Mouse (Mus musculus) frontal cortex, postnatal 10 days (tissue): Measurements from ENCODE around the gene Tmem82.

Experiments used
- DNase-seq, 2 experiments: peaks; one replicate each; pipeline ENCODE4 v3.0.0; 2022; ENCODE audit warnings: low spot score in 2 of 2, mixed read lengths in 1 of 2

The Tmem82 gene

DNA sequence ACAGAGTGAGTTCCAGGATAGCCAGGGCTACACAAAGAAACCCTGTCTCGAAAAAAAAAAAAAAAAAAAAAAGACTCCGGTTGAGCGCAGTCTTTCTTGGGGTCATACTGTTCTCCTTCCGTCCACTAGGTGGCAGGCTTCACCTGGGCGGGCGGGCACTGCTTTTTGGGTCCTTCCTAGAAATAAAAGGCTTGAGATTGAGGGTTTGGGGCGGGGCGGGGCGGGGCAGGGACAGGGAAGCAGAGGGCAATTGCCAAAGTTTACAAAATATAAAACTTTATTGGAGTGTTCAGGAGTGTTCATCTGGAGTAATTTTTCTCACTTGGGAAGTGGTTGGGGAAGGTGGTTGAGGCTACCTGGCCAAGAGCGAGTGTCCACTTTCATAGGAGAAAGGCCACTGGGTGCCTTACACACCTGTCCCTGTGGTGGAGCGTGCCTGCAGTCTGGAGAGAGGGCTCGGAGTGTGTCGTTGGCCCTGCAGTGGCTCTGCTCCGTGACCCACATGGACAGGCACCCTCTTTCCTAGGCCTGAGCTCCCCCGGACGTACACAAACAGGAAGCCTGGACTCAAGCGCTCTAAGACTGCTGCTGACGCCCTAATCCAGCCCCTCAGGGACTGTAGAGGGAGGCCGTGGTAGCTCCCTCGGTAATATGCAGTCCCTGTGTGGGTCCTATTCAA, at the start of gene Tmem82:
TSS of gene Tmem82 (minus strand) at position 69 of the 679 bp plus-strand sequence.
- no peak for DNase-seq

DNA sequence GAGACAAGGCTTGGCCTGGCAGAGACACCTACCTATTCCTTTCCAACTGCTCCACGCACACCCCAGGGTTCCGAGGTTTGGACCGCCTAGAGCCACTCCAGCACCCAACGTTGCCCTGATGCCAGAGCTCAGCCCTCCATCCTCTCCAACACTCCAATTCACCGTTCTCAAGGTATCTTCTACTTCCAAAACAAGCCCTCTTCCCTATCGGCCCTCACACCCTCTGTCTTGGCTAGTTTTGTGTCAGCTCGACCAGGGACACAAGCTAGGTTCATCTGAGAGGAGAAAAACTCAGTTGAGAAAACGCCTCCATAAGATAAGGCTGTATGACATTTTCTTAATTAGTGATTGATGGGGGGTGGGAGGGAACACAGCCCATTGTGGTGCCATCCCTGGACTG, 46.4 kb upstream of the Tmem82 start, which contains the start of gene Plekhm2:
TSS of gene Plekhm2 (minus strand) at position 101 of the 400 bp plus-strand sequence.
- DNase-seq: no peak

DNA sequence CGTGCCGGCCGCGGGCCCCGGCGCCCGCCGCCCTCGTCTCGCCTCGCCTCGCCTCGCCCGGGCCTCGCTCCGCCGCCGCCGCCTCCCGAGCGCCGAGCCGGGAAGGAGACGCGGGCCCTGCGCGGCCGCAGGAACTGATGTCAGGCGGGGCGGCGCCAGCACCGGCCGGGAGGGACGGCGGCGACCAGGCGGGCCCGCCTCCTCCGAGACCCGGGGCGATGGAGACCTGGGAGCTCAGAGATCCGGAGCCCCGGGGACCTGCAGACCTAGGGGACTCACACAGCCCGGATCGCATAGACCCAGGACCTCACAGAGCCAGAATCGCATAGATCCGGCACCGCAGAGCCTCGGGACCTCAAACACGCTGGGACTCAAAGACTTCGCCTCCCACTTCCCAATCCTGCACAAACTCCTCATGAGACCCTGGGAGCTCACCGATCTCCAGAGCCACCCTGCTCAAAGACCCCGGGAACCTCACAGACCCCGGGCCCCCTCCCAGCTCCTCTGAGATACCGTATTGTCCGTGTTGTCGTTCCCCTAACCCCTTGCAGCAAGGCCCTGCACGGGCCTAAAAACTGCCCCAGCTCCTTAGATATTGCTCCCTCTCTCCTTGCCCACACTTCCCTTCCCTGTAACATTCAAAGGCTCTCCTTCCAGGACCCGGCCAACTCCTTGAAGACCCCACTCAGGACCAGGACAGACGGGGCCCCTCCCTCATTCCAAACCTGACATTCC, 45.7 kb upstream of the Tmem82 start:
- peak in 1 of 2 experiments; percentile 71 for DNase-seq

DNA sequence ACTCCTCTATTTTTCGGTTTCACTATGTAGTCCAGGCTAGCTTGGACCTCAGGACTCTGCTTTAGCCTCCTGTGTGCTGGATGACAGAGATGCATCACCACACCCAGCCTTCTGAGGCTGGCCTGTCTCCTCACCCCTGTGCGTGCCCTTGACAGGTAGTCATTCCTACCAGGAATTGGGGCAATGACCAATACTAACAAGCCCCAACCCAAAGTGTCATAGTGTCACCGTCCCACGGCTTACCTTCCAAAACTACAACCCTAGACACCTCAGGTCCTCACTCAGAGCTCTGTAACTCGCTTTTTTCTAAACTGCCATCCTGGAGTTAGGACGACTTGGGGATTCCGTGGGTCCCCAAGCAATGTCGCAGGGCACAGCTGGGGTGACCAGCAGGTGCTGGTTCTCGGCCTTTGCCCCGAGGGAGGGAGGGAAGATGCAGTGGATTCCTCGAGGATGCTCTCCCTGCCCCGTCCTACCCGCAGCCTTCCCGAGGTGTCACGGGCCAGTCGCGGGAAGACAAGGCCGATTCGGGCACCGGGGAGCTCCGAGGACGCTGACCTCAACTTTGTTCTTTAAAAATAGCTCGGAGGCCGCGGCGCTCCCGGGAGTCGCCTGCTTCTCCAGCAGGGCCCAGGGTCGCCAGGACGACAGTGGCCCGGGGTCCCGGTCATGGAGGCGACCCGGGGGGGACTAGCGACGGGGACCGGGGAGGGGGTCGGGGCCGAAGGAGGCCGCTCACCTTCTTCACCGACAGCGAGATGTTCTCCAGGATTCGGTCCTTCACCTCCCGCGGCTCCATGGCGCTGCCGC, 44.9 kb upstream of the Tmem82 start:
- peak in 1 of 2 experiments; percentile 27 for DNase-seq

GRCm38 (mm10) chr4:141660884-141661283, 42.5 kb upstream of the Tmem82 start:
- no peak for DNase-seq

- no peak for DNase-seq
These were observed 41.3 kb upstream of the Tmem82 start for GRCm38 (mm10) chr4:141659739-141660138.

DNA sequence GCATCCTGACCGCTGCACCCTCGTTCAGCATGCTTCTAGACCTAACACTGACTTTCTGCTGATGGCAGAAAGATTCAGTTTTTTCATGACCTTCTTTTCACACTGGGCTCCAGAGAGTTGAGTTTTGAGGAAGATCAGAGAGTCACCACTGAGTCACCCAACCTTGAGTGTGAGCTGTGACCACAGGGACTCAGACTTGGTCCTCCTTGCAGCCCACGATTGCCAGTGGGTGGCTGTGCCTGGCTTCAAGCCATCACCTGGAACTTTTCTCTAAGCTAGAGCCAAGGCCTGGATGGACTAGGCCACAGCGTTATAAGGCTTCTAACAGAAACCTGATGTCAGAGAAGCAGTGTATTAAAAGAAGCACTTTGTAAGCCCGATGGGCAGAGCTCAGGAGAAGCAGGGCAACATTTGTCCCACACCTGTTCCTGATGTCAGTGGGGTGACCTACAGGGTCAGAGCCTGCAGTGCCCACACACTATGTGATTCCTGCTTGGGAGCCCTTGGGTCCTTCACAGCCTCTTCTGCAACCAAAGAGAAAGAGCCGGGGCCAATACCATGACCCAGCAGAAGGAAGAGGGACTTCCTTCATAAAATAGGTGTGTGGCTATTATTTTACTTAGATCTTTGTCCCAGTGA, 40.5 kb upstream of the Tmem82 start:
- DNase-seq: no peak

DNA sequence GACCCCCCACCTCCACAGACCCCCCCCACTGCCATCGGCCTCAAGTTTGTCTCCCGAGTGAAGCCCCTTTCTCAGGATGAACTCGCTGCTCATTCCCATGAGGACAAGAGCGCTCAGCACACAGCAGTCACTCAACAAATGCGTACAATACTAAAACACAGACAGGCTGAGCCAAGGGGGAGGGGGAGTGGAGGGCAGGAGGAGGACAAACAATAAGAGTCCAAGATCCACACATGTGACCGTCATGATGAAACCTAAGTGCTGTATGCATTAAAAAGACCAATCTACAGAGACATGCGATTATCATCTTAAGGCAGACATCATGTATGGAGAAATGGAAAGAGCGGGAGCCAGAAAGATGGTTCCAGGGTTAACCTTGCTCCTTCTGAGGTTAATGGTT, 38.5 kb upstream of the Tmem82 start:
- no peak for DNase-seq

DNA sequence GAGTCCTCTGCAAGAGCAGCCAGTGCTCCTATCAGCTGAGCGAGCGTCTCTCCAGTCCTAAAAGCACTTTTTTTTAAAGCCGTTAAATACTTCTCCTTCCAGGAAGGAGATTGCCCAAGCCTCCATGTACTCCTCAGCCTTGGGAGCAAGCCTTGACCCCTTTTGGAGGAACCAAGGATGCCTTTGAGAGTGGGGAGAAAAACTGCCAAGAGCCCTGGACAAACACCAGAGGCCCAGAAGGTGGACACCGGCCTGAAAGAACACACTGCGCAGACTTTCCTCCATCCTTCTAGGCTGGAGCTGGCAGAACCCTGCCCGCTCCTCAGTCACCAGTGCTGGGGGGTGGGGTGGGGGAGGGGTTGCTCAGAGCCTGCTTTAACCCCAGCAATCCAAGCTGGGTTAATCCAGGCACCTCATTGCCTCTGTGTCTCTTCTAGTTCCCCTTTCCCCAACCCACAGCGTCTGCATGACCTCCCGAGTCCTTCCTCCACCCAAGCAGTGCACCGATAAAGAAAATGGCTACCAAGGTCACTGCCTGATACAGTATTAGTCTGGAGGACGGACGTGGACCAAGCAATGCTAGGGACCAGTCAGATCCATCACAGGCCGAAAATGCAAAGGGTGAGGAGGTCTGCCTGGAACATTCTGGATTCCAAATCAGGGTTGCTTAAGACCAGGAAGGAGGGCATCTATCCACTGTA, 37.6 kb upstream of the Tmem82 start:
- DNase-seq: peak in 1 of 2 experiments; percentile 32

DNA sequence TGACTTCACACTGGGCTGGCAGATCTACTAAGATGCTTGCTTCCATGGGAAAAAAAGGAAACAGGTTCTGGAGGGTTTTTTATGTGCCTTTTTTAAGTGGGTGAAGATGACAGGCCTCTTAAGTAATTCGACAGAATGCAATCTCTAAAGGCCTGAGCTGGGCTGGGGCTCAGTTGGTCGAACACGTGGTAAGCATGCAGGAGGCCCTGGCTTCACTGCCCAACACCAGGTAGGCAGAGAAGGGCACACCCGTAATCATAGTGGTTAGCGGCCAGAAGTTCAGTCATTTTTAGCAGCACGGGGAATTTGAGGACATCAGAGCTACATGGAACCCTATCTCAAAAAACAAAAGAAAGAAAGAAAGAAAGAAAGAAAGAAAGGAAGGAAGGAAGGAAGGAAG, 36.1 kb upstream of the Tmem82 start:
- DNase-seq: no peak

DNA sequence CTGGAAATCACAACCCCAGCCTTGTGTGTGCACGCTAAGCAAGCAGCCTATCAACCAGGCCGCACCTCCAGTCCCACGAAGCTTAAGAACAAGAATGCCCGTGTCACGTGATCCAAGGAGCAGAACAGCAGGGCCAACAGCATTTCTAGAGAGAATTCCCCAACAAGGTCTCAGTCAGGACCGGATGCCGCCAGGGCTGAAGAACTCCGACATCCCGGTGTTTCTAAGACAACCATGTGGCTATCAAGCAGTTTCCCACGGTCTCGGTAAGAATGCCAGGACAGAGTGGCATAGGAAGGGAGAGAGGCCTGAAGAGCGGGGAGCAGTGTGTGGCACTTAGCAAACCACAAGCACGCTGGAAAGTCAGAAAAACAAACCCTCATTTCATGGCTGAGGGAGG, 35.4 kb upstream of the Tmem82 start:
- DNase-seq: no peak

DNA sequence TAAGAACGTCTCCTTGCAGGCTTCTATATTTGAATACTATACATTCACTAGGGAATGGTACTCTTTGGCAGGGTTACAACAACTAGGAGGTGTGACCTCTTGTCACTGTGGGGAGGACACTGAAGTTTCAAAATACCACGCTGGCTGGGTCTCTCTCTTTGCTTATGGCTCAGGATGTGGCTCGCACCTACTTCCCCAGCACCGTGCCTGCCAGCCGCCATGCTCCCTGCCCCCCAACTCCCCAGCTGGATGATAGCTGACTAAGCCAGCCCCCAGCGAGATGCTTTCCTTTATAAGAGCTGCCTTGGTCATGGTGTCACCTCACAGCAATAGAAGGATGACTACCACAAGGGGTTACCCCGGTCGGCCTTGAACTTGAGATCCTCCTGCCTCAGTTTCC, 34.6 kb upstream of the Tmem82 start:
- no peak for DNase-seq

DNA sequence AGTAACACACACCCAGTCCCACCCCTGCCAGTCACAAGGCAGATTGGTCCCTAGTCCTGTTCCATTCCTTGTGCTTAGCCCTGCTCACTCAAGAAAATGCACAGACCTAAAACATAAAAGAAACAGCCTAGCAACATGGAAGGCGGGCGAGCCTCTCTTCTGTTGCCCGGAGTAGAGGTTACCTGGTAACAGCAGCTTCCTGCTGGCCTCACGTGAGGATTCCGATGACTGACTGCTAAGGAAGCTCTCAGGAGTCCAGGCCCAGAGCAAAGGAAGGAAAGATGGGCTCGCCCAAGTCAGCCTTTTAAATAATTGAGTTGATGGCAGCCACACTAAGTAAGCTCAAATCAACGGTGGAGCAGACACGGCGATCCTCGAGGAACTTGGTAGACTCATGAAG, 33.5 kb upstream of the Tmem82 start:
- no peak for DNase-seq

DNA sequence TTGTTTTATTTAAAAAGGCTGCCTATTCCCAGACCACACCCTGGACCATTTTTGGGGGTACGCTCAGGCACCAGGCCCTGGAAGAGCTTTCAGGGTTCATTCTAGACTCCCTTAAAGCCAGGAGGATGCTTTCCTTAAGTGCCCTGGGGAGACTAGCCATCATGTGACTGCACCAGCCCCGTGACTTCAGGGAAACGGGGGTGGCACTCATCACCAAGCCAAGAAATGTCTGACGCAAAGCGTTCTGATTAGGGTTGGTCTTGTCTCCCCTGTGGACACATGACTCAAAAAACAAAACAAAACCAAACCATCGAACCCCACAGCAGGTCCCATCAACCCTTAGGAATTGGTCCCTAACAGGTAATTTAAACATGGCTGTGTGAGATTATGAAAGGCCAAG, 32.9 kb upstream of the Tmem82 start:
- DNase-seq: no peak

DNA sequence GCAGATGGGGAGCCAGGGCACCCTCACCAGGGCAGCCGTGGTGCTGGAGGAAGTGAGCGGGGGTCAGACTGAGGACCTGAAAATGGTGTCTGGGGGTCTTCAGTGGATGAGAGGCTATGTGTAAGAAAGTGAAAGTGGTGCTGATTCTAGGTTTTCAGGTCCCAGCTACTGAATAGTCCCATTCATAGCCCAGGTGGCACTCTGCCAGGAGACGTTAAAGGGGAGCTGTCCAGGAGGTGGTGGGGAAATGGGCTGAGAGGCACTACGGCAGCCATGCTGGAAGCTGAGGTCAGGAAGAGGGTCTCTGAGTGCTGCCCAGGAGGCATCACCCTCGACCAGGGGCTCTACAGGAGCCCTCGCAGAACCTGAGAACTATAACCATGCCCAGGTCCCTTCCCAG, 30.8 kb upstream of the Tmem82 start:
- no peak for DNase-seq

- DNase-seq: no peak
These were observed 29.8 kb upstream of the Tmem82 start for GRCm38 (mm10) chr4:141648262-141648661.

GRCm38 (mm10) chr4:141647187-141647586, 28.8 kb upstream of the Tmem82 start:
- DNase-seq: no peak

DNA sequence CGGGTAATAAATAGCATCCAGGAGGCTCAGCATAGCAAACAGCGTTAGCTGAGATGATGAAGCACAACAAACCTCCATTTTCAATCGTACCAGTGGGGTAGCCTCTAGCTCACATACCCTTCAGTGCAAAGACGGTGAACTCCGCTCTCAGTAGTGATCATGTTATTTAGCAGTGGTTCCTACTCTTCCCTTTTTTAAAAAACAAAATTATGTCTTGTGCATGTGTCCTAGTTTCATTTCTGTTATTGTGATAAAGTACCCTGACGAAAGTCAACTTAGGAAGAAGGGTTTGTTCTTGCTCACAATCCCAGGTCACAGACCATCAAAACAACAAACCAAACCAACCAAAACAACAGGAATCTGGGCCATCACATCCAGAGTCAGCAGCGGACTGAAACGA, 27.6 kb upstream of the Tmem82 start:
- no peak for DNase-seq

- DNase-seq: peak; percentile 51 to 52
These were observed 24.9 kb upstream of the Tmem82 start for GRCm38 (mm10) chr4:141643118-141643855.

DNA sequence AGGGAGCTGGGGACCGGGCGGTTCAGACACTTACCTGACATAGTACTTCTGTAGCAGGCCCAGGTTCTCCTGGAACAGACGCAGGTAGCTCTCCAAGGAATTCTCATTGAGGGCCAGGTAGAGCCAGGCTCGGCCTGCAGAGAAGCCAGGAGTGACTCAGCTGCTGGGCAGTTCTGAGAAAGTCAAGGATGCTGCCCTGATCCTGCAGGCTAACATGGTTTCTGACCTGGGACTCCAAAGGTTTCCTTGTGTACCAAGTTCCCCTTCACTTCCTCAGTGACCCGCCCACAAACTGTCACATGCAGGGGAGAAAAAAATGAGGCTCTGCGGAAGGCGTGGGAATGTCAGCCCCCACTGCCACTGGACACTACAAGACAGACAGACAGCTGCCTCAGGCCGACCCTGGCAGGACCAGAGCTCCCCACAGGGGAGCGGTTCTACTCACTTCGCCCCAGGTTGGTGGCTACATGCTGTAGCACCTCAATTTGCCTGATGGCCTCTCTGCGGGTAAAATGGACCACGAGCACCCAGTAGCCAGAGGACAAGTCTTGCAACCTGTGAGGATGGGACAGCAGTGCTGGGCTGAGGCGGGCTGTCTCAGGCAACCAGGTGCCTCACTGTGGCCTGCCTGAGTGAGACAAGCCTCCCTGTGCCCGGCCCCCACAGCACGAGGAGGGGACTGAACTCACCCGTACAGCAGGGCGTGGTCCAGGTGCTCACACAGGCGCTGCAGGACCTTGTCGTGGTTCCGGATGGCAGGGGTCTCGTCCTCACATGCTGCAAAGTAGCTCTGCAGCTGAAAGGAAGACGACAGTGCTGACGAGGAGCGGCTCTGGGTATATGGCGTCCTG, 23.8 kb upstream of the Tmem82 start:
- no peak for DNase-seq
